Mouse (Mus musculus) frontal cortex, postnatal 14 days (tissue): ENCODE data around the gene Olfr1105.

Experiments used
- DNase-seq, 2 experiments: peaks; one replicate each; pipeline ENCODE4 v3.0.0; 2022; ENCODE audit warnings: low spot score in 2 of 2

Gene Olfr1105

DNA sequence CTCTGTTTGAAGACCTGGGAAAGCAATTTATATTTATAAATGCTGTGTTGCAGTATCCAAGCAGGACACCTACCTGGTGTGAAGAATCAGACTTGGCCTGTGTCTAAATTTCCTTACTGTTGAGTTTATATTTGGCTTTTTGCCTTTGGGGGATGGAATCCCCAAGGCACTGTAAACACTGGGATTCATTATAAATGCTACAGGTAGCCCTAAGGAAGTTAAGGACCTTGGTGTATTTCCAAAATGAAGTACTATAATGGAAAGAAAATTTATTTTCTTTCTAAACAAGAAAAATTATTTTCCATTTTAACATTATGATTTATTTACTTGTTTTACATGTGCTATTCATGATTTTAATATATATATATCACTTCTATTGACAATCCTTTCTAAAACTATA, at the start of gene Olfr1105:
Gene Olfr1105, minus strand, starts transcription at position 101 of the 400 bp plus-strand sequence.
- DNase-seq: no peak

- no peak for DNase-seq
Observed at GRCm38 (mm10) chr2:87075717-87076116, 39.4 kb upstream of the Olfr1105 start, which contains the start of gene Olfr1107. Olfr1107 (minus strand) TSS chr2:87075817.

DNA sequence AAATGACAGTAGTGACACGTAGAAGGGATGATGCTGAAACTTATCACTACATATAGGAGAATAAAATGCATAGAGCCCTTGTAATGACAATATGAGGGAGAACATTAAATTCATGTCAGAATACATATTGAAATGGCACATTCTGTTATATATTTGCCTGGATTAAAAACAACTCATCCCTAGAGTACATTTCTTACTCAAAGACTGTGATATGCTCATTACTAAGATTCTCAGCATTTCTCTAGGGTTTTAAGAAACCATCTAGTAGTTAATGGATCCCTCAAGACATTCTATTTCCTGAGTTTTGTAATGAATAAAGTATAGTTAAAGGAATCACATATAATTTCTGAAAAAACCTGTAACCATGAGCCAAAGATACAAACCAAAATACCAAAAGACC, 15.8 kb upstream of the Olfr1105 start, which contains the start of gene Olfr1106:
Gene Olfr1106, minus strand, starts transcription at position 101 of the 400 bp plus-strand sequence.
- no peak for DNase-seq

DNA sequence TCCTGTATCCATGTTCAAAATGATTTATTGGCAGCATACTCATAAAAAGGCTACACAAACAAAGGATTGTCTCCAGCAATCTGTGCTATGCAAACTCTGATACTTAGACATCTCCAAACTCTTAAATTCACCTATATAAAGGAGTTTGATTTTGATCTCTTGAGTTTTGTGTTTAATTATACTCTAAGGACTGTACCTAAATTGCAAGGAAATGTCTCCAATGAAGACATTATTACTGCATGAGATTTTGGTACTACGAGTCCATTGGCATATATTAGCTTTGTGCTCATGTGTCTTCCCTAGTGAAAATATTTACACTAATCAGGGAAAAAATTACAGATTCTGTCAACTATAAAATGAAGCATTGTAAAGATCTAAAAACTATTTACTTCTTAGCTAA, 9.4 kb downstream of the Olfr1105 start, which contains the start of gene Olfr1104:
Gene Olfr1104, minus strand, starts transcription at position 101 of the 400 bp plus-strand sequence.
- no peak for DNase-seq

DNA sequence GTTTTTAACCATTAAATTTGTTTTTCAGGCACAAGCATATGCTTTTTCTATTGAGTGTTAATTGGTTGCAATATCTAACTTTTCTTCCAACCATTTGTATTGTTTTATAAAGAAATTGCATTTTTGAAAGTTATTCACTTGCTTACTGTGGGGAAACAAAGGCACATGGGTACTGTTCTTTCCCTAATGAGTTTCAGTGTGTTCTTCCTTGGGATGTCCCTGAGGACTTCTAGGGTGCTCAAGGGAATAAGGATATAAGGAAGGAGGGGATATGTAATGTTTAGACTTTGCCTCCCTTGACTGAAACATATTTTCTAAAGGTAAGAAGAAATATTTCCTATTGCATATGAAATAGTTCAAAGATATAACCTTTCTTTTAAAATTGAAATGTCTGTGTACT, 38.2 kb downstream of the Olfr1105 start, which contains the start of gene Olfr1102:
Gene Olfr1102, plus strand, starts transcription at position 301 of the 400 bp plus-strand sequence.
- DNase-seq: no peak

- no peak for DNase-seq
Observed at GRCm38 (mm10) chr2:86991121-86991520, 45.2 kb downstream of the Olfr1105 start, which contains the start of gene Olfr1101. Olfr1101 (minus strand) TSS chr2:86991221.
